Mouse (Mus musculus): ENCODE measurements at regions not wholly inside any gene's neighbourhood (a gene's known extent, or its start where the extent isn't known, plus 50 kb on each side); places are given as distances from the start of the nearest gene placed in this dataset.
"Not testable (repeated sequence)": the region's sequence is repeated elsewhere in the genome, so short reads cannot be mapped to it uniquely, and the experiment has no call there.

- TF ChIP-seq POLR2A (IDR thresholded peaks at IDR 0.05; ENCODE audit: low read depth, low read length) (no peak), CTCF (conservative IDR thresholded peaks at IDR 0.05; ENCODE audit: insufficient read depth, insufficient read length, low read depth, low read length) (no peak)
- H3K27me3 ChIP-seq (replicated peaks; ENCODE audit: control insufficient read depth, insufficient read depth, low read length) = no peaks in the 10 kb centered on the region
- no peak overlapping the region for H3K27ac ChIP-seq (ENCODE audit: insufficient read depth, low read depth, low read length)
- 61% methylated on average over 5 of the region's 5 CpGs for WGBS
- DNase-seq = no peak
- H3K4me3 ChIP-seq (ENCODE audit: insufficient read depth, low read depth, low read length) = no peak overlapping the region
- no peaks in the 10 kb centered on the region for H3K36me3 ChIP-seq (ENCODE audit: control insufficient read depth, insufficient read depth, low read length)
- no peaks in the 10 kb centered on the region for H3K4me1 ChIP-seq (ENCODE audit: control insufficient read depth, insufficient read depth, low read length)
These were observed 105.5 kb upstream of the Crygf start for GRCm38 (mm10) chr1:65820771-65821170.

GRCm38 (mm10) chr1:65841116-65841515, 85.2 kb upstream of the Crygf start:
- WGBS = 70% methylated on average over 2 of the region's 2 CpGs
- Histone ChIP-seq H3K4me3 (ENCODE audit: insufficient read depth, low read depth, low read length) (no peak overlapping the region), H3K27me3 (replicated peaks; ENCODE audit: control insufficient read depth, insufficient read depth, low read length) (no peaks in the 10 kb centered on the region), H3K27ac (ENCODE audit: insufficient read depth, low read depth, low read length) (no peak overlapping the region), H3K36me3 (ENCODE audit: control insufficient read depth, insufficient read depth, low read length) (no peaks in the 10 kb centered on the region), H3K4me1 (ENCODE audit: control insufficient read depth, insufficient read depth, low read length) (no peaks in the 10 kb centered on the region)
- DNase-seq = no peak
- TF ChIP-seq POLR2A (IDR thresholded peaks at IDR 0.05; ENCODE audit: low read depth, low read length) (no peak), CTCF (conservative IDR thresholded peaks at IDR 0.05; ENCODE audit: insufficient read depth, insufficient read length, low read depth, low read length) (no peak)

GRCm38 (mm10) chr1:65847005-65847404, 79.3 kb upstream of the Crygf start:
- no peak for DNase-seq
- 45% methylated on average over 2 of the region's 2 CpGs for WGBS
- Histone ChIP-seq H3K36me3 (ENCODE audit: control insufficient read depth, insufficient read depth, low read length) (no peaks in the 10 kb centered on the region), H3K4me3 (ENCODE audit: insufficient read depth, low read depth, low read length) (no peak overlapping the region), H3K4me1 (ENCODE audit: control insufficient read depth, insufficient read depth, low read length) (no peaks in the 10 kb centered on the region), H3K27me3 (replicated peaks; ENCODE audit: control insufficient read depth, insufficient read depth, low read length) (no peaks in the 10 kb centered on the region), H3K27ac (ENCODE audit: insufficient read depth, low read depth, low read length) (no peak overlapping the region)
- no peak for TF ChIP-seq POLR2A (IDR thresholded peaks at IDR 0.05; ENCODE audit: low read depth, low read length)
- no peak for TF ChIP-seq CTCF (conservative IDR thresholded peaks at IDR 0.05; ENCODE audit: insufficient read depth, insufficient read length, low read depth, low read length)

- not testable (repeated sequence) for H3K4me1 ChIP-seq (ENCODE audit: control insufficient read depth, insufficient read depth, low read length); H3K27ac ChIP-seq (ENCODE audit: insufficient read depth, low read depth, low read length); H3K27me3 ChIP-seq (replicated peaks; ENCODE audit: control insufficient read depth, insufficient read depth, low read length); H3K4me3 ChIP-seq (ENCODE audit: insufficient read depth, low read depth, low read length); H3K36me3 ChIP-seq (ENCODE audit: control insufficient read depth, insufficient read depth, low read length)
- peak; percentile 1 for DNase-seq
- WGBS = 65% methylated on average over 2 of the region's 2 CpGs
These were observed 52.6 kb upstream of the Crygf start for GRCm38 (mm10) chr1:65873691-65874090.

Data from kidney, adult 2 months (tissue).